Mouse (Mus musculus) retina, embryonic 14.5 days (tissue): ENCODE data around the gene Cops8.

ENCODE experiments used
- DNase-seq: peaks from one replicate; pipeline ENCODE4 v3.0.0-alpha.2; 2015; ENCODE audit warnings: low spot score

Cops8 gene

GRCm38 (mm10) chr1:90602759-90603560 is at the start of gene Cops8:
Cops8 (plus strand) TSS chr1:90602981.
- peak; percentile 97 for DNase-seq

DNA sequence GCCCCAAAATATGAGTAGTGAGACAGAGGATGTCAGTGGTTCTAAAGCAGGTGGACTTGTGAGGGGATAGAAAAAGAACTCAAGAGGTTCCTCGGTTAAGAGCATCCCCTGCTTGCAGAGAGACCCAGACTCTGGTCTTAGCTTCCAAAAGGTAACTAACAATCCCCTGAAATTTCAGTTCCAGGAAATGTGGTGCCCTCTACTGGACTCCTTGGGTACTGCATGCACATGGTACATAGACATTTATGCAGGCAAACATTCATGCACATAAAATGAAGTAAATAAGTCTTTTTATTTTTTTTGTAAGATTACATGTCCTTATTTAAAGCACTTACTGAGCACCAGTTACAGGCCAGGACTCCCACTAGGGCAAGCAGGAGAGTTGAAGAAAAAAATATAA is 45.6 kb upstream of the Cops8 start:
- DNase-seq = peak; percentile 35

DNA sequence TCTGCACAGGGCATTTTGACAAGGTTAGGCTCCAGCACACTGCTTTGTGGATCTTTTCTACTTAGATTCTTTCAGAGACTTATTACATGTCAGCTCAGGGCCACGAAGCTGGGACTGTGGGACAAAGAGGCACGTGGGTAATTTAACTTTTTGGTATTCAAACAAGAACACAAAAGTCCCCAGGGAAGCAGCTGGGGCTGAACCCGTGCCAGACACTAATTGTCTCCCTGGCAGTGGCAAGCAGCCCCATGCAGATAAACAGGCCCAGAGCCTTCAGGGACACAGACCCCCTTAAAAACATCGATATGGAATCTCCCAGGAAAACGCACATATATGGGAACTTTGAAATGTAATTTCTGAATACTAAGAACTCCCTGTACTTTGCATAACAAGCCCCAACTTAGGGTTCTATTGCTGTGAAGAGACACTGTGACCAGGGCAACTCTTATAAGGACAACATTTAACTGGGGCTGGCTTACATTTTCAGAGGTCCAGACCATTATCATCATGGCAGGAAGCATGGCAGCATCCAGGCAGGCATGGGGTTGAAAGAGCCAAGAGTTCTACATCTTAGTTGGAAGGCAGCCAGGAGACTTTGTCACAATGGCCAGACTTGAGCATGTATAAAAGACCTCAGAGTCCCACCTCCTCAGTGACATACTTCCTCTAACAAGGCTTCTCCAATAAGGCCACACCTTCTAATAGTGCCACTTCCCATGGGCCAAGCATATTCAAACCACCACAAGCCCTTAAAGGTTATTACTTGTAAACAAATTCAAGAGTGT is 41.6 kb upstream of the Cops8 start:
- DNase-seq = no peak

GRCm38 (mm10) chr1:90563945-90564344 is 38.8 kb upstream of the Cops8 start:
- DNase-seq = no peak

DNA sequence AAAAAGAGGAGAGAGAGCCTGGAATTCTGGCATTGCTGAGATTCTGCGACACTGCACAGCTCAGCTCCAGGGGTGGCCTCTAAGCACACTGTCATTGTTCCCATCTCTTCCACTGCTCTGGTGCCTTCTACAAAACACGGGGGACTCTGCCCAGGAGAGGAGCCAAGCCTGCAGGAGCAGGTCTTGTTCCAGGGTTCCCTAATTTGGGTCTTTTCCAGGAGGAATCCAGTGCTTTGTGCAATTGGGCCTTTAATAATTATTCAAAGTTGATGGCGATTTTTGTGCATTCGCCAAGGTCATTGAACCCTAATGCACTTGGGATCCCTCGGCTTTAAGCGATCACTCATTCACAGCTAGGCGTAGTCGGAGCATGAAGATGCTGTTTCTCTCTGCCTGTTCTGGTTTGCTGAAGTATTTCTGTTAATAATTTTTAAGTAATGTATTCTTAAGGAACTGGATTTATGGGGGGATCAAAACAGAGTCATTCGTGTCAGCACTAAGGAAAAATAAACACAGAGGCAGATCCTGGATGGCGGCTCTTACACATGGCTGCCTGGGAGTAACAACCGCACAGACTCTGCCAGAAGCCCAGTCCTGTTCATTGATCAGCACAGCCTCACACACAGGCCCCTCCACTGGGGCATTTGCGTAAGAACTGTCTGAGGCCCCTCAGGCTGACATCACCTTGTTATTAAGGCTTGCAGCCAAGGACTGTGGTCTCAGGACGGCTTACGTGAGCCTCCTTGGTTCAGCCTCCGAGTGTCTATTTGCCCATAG is 35.9 kb upstream of the Cops8 start:
- DNase-seq = peak; percentile 9

DNA sequence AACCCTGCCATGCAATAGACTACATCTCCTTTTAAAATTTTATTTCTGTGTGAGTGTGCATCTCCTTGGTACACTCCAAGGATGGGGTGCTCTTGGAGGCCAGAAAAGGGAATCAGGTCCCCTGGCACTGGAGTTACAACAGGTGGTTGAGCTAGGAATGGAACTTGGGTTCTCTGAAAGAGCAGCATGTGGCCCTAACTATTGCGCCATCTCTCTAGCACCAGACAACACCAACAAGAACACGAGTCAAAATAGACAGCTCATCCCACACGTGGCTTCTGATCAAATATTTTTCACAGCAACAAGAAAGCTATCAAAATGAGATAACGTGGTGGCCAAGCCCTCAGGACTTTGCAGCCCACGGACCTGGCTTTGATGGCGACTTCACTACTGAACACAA is 28.9 kb upstream of the Cops8 start:
- no peak for DNase-seq

- peak; percentile 30 for DNase-seq
Observed at GRCm38 (mm10) chr1:90574845-90575244, 27.9 kb upstream of the Cops8 start.

- no peak for DNase-seq
Observed at GRCm38 (mm10) chr1:90577417-90577816, 25.4 kb upstream of the Cops8 start.

DNA sequence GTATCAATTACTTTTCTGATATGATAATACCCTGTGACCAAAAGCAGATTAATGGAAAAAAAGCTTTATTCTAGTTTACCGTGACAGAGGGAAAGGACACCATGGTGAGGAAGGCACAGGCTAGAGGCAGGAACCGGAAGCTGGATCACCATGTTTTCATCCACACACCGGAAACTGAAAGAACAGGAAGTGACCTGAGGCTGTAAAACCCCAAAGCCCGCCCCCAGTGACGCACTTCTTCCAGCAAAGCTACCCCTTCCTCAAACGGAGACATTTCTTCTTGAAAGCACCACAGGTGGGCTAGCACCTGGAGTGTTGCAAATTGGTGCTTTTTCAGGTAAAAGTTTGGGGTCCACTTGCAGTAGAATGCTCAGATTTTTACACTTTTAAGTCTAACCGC is 20.1 kb upstream of the Cops8 start:
- no peak for DNase-seq

DNA sequence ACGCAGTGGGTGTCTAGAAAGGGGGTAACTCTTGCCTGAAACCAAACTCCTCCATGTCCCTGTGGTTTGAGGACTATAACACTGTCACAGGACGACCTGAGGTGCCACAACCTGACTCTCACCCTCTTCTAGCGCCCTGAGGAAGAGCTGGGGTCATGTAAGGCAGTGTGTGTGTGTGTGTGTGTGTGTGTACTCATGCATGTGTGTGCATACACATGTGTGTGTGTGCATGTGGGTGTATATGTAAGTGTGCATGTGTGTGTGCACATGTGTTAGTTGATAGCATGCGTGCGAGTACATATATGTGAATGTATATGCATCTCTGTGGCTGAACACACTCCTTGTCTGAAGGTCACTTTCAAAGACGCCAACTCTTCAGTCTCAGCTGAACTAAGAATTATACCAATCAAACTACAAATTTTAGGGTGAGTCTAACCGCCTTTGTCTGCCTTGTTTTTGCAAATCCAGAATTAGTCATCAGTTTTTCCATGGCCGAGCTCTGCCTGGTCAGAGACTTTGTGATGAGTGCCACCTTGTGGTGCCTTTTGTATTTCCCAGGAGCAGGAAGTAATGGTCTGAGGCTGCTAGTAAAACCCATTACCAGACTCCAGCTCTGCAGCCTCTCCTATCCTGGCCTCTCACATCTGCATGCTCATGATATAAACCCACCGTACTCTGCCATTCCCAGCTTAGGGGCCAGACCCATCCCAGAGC is 14.6 kb upstream of the Cops8 start:
- DNase-seq = peak; percentile 93

GRCm38 (mm10) chr1:90590797-90591196 is 12.0 kb upstream of the Cops8 start:
- DNase-seq = peak; percentile 76

DNA sequence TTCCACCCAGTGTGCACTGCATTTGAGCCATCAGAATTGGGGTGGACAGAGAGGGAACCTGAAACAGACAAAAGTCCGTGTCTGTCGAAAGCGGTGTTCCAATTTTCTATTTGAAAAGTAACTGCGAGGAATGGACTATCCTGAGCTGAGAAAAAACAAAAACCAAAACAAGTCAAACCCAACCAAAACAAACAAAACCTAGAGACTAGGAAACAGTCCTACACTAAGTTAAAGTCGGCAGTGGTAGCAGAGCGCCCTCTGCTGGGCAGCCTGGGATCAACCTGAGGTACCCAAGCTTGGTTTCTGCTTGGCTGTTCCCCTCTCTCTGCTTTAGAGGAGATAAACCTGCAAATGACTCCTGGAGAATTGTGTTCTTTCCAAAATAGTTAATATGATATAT is 10.0 kb upstream of the Cops8 start:
- DNase-seq = peak; percentile 91

DNA sequence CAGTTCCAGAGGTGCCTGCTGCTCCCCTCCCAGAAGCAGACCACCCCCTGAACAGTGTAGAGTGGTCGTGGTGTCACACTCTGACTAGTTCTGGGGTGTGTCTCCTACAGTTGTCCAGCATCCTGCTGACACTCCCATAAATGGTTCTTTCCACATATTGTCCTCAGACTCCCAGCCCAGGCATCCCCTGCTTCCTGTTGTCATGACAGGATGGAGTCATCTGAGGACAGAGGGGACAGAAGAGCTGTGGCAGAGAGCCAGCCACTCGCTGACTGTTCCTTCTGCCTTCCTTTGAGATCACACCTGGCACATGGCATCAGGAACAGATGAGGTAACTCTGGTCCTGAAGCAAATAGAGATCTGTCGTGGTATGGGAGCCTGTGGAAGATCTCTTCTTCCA is 3.6 kb upstream of the Cops8 start:
- DNase-seq = no peak

DNA sequence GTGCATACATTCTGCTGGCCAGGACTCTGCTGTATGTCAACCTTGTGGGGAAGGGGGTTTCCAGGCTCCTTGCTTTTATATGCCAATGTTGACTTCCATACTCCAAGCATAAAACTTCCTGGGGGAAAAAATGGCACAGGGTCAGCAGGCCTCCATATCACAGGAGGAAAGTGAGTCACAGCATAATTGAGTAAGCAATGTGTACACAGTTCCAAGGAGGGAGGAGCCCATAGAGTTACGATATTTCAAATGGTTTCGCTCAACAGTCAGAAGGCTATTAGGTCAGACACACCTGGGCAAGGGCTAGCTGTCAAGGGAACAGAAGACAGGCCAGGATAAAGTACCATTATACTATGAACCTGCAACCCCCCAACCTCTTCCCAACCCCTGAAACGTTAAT is 1.7 kb upstream of the Cops8 start:
- no peak for DNase-seq

GRCm38 (mm10) chr1:90603561-90603887 is 743 bp downstream of the Cops8 start:
- no peak for DNase-seq

- no peak for DNase-seq
Observed at GRCm38 (mm10) chr1:90609363-90609762, 6.6 kb downstream of the Cops8 start.

DNA sequence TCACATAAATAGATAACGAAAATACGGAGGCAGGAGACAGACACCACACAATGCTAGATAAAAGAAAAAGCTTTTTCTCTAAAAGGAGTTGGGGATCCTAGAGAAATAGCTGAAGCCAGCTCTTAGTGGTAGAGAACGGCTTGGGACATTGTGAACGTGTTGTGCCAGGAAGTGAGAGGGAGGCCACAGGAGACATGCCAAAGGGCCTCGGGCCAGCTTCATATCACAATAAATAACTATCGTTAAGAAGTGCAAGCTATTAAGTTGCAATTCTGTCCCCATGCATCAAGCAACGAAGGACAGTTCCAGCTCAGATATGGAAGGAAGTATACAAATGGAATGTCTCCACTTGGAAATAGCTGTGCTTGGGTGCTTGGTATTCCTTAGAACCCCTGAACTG is 14.5 kb downstream of the Cops8 start:
- no peak for DNase-seq

DNA sequence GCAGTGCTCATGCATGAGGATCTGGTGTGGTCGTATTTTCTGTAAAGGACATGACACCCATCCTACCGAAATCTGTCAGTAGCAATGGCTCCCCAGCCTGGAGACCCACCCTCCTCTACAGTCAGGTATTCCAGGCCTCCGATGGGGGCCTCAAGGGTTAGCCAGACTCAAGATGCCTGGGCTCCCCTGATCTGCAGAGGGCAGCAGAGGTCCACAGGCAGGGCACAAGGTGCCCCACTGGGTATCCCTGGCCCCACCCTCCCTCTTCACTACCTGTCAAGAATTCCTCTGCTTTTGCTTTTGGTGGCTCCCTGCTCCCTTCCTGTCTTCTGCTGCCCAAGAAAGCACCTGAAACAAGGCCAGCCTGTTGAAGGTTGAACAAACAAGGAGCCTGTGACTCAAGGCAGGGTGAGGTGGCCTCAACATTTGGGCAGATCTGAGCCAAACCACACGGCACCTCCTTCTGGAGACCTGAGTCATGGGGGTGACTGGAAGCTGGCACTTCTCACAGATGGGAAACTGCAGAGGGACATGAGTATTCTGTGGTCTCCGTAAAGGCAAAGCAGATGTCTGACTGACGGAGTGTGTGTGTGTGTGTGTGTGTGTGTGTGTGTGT is 30.7 kb downstream of the Cops8 start:
- no peak for DNase-seq

DNA sequence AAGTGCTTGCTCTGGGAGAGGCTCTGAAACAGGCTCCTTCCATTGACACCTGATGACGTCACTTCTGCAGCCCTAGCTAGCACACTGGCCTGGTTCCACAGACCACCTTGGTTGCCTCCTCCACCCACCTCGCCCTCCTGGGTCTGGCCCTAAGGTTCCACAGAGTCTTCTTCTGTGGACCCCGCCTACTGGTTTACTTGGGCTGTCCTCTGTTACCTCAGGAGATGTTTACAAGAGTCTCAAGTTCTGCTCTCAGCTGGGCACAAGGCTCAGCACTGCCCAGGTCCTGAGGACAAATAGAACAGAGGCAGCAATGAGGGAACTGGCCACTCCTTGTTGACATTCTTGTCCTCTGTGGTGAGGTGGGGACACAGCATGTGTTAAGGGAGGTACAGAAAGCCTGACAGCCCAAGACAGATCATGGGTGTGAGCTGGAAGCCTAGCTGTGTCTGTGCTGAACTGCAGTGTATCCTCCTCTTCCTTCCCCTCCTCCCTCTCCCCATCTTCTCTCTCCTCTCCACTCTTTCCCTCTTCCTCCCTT is 31.5 kb downstream of the Cops8 start:
- DNase-seq = no peak

DNA sequence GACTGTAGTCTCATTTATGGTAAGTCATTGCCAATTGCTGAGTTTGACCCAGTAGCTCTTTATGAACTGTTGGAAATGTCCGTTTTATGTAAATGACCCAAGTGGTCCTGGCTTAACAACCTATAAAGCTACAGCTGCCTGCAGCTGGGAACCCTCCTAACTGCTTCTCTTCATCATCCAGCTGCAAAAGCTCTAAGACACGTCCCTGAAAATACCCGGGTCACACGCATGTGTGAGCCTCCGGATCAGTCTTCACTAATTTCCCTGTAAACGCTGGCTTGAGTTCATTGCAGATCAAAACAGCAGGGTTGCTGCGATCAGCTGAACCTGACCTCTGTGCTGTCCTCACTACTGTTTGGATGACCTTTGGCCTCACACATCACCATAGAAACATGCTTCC is 35.6 kb downstream of the Cops8 start:
- no peak for DNase-seq

DNA sequence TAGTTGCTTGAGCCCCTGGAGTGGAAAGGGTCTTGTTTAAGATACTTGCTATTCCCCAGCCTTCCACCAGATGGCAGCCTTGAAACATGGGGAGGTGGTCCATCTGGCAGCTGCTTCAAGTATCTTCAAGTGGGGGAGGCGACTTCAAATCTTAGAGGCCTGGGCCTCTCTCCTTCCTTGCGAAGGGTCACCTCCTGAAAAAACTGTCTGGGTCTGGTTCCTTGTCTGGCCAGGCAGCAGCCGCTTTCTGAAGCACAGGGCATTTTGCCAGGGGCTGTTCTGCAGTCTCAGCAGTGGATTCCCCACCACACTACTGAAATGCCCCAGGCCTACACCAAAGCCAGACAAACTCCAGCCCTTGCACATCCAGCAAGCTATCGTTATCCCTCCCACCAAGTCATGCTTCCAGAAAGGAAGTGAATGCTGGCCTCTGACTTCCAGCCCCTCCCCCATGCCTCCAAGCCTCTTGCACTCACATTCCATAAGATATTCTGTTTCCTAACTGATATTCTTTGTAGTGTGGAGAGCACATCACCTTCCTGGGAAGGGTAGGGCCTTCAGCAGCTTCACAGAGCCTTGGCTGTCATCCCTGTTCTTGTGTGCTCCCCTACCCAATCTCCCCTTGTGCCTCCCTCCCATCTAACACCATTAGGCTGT is 48.1 kb downstream of the Cops8 start:
- peak; percentile 83 for DNase-seq
